Mouse (Mus musculus) heart, postnatal 0 days (tissue): ENCODE measurements around the gene Hecw2. TPM values are rescaled to one million over a fixed set of nuclear protein-coding genes. Genes with fewer than 3 reads are reported as not detected.

Experiments
- ATAC-seq: fragments of 200-750 bp; cut with Nextera tagmentation; 2 replicates; pipeline ENCODE4 v1.8.0; 2017; ENCODE audit warnings: low read depth, moderate number of reproducible peaks, moderate library complexity; ENCODE audit not compliant: insufficient read depth
- DNase-seq: peaks from one replicate; pipeline ENCODE4 v3.0.0-alpha.2; 2016; ENCODE audit warnings: low spot score
- H3K27ac ChIP-seq: fragments of 300-500 bp; sonication (generic); 2 replicates; pipeline ENCODE4 v1.5.1; 2014; ENCODE audit warnings: low read depth, mild to moderate bottlenecking
- H3K27me3 ChIP-seq: fragments of 300-500 bp; sonication (generic); 2 replicates; pipeline ENCODE4 v1.6.1; 2014; ENCODE audit warnings: low read length, mixed read lengths; ENCODE audit not compliant: control insufficient read depth, insufficient read depth
- H3K36me3 ChIP-seq: fragments of 300-500 bp; sonication (generic); replicated peaks from 2 replicates; pipeline ENCODE4 v1.6.1; 2014; ENCODE audit warnings: low read length, mixed read lengths; ENCODE audit not compliant: control insufficient read depth, insufficient read depth
- H3K4me1 ChIP-seq: fragments of 300-500 bp; sonication (generic); 2 replicates; pipeline ENCODE4 v1.6.1; 2014; ENCODE audit warnings: antibody characterized with exemption; ENCODE audit not compliant: control insufficient read depth, insufficient read depth
- H3K4me2 ChIP-seq: fragments of 300-500 bp; sonication (generic); 2 replicates; pipeline ENCODE4 v1.6.1; 2014; ENCODE audit warnings: low read depth, mild to moderate bottlenecking, low read length, moderate library complexity
- H3K4me3 ChIP-seq: fragments of 300-500 bp; sonication (generic); 2 replicates; pipeline ENCODE4 v1.5.1; 2014; ENCODE audit warnings: low read depth, low read length
- H3K9ac ChIP-seq: fragments of 300-500 bp; sonication (generic); replicated peaks from 2 replicates; pipeline ENCODE4 v1.6.1; 2014; ENCODE audit warnings: low read depth, low read length, mixed read lengths
- H3K9me3 ChIP-seq: fragments of 300-500 bp; sonication (generic); replicated peaks from 2 replicates; pipeline ENCODE4 v1.6.1; 2016; ENCODE audit warnings: low read length; ENCODE audit not compliant: control insufficient read depth
- CTCF ChIP-seq: IDR thresholded peaks from 2 replicates; pipeline ENCODE4 v1.5.1; 2016; ENCODE audit warnings: antibody characterized with exemption, control low read depth, low read depth
- EP300 ChIP-seq: IDR thresholded peaks from 2 replicates; pipeline ENCODE4 v1.6.1; 2016; ENCODE audit warnings: antibody characterized with exemption, low read depth
- WGBS: fragments of 180-500 bp; shearing (Covaris S2); extraction: QIAGEN DNeasy Blood & Tissue Kit; methylation state at CpG from one replicate; pipeline ENCODE4 v1.1.7; 2014; 5-methylcytosine and 5-hydroxymethylcytosine counted together
- polyA plus RNA-seq: library from polyadenylated mRNA; unstranded; fragments of >200 nt; fragmentation: Nextera tagmentation; extraction: Ambion mirVana; gene quantifications from 2 replicates; pipeline ENCODE4 v1.2.1, GENCODE M21; 2015
- total RNA-seq: library from RNA; depleted of rRNA; stranded (reverse); fragments of >200 nt; gene quantifications from 2 replicates; pipeline ENCODE4 v1.2.3, GENCODE M21; 2014; ENCODE audit warnings: low replicate concordance

Hecw2 gene
- total and polyA plus RNA-seq, 2 experiments from 2014 or later, result 3.6 to 9.0 TPM

GRCm38 (mm10) chr1:53867316-53867715 lies 327.7 kb downstream of the Hecw2 start:
- Histone ChIP-seq H3K9me3 (no peaks in the 10 kb centered on the region), H3K9ac (no peak overlapping the region), H3K4me2 (no peak overlapping the region), H3K36me3 (peaks cover 11% of the 10 kb centered on the region), H3K27ac (no peak overlapping the region), H3K27me3 (no peaks in the 10 kb centered on the region), H3K4me3 (no peak overlapping the region), H3K4me1 (no peaks in the 10 kb centered on the region)
- ATAC-seq, result no peak
- no peak for DNase-seq
- TF ChIP-seq EP300 (no peak), CTCF (no peak)
- 83% methylated on average over 2 of the region's 2 CpGs for WGBS

GRCm38 (mm10) chr1:53866374-53866902 lies 328.5 kb downstream of the Hecw2 start:
- no peak for ATAC-seq
- Histone ChIP-seq H3K4me3 (no peak overlapping the region), H3K4me2 (no peak overlapping the region), H3K27me3 (no peaks in the 10 kb centered on the region), H3K27ac (no peak overlapping the region), H3K9ac (no peak overlapping the region), H3K4me1 (no peaks in the 10 kb centered on the region), H3K36me3 (peaks cover 11% of the 10 kb centered on the region), H3K9me3 (no peaks in the 10 kb centered on the region)
- 60% methylated on average over 3 of the region's 3 CpGs for WGBS
- no peak for DNase-seq
- TF ChIP-seq EP300 (no peak), CTCF (no peak)

GRCm38 (mm10) chr1:53864046-53864445 lies 330.9 kb downstream of the Hecw2 start:
- no peak overlapping the region for H3K4me2 ChIP-seq
- no peak overlapping the region for H3K9ac ChIP-seq
- DNase-seq, result no peak
- no peak for TF ChIP-seq EP300
- no peak for TF ChIP-seq CTCF
- no peaks in the 10 kb centered on the region for H3K4me1 ChIP-seq
- H3K27me3 ChIP-seq, result no peaks in the 10 kb centered on the region
- H3K9me3 ChIP-seq, result no peaks in the 10 kb centered on the region
- 89% methylated on average over 3 of the region's 3 CpGs for WGBS
- no peak for ATAC-seq
- no peak overlapping the region for H3K4me3 ChIP-seq
- no peak overlapping the region for H3K27ac ChIP-seq
- H3K36me3 ChIP-seq, result peaks cover 11% of the 10 kb centered on the region

- H3K36me3 ChIP-seq, result peaks cover 6% of the 10 kb centered on the region; the same call in 1 of the 2 replicates
- no peaks in the 10 kb centered on the region for H3K9me3 ChIP-seq
- no peak overlapping the region for H3K9ac ChIP-seq
- DNase-seq (no peak), ATAC-seq (no peak)
- no peaks in the 10 kb centered on the region for H3K4me1 ChIP-seq
- H3K4me3 ChIP-seq, result no peak overlapping the region
- H3K27me3 ChIP-seq, result no peaks in the 10 kb centered on the region
- H3K27ac ChIP-seq, result no peak overlapping the region
- no peak for TF ChIP-seq EP300
- no peak overlapping the region for H3K4me2 ChIP-seq
- 70% methylated on average over 3 of the region's 3 CpGs for WGBS
Measured at GRCm38 (mm10) chr1:53860611-53861010, 334.4 kb downstream of the Hecw2 start.

- no peak for TF ChIP-seq EP300
- no peak for TF ChIP-seq CTCF
Measured at GRCm38 (mm10) chr1:53859175-53859574, 335.8 kb downstream of the Hecw2 start.

GRCm38 (mm10) chr1:53856501-53857103 lies 338.4 kb downstream of the Hecw2 start:
- no peak for TF ChIP-seq CTCF
- no peak for TF ChIP-seq EP300
- DNase-seq, result no peak
- Histone ChIP-seq H3K27me3 (no peaks in the 10 kb centered on the region), H3K9ac (no peak overlapping the region), H3K9me3 (no peaks in the 10 kb centered on the region), H3K4me3 (no peak overlapping the region), H3K36me3 (no peaks in the 10 kb centered on the region), H3K4me1 (no peaks in the 10 kb centered on the region), H3K27ac (no peak overlapping the region), H3K4me2 (no peak overlapping the region)
- 77% methylated on average over 7 of the region's 7 CpGs for WGBS
- no peak for ATAC-seq

More at GRCm38 (mm10) chr1:53859175-53859574, 335.8 kb downstream of the Hecw2 start:
- H3K27me3 ChIP-seq, result no peaks in the 10 kb centered on the region
- H3K9me3 ChIP-seq, result no peaks in the 10 kb centered on the region
- H3K36me3 ChIP-seq, result peaks cover 6% of the 10 kb centered on the region; the same call in 1 of the 2 replicates
- no peak overlapping the region for H3K9ac ChIP-seq
- no peak overlapping the region for H3K4me3 ChIP-seq
- H3K4me2 ChIP-seq, result no peak overlapping the region
- ATAC-seq (no peak), DNase-seq (no peak)
- no peak overlapping the region for H3K27ac ChIP-seq
- H3K4me1 ChIP-seq, result no peaks in the 10 kb centered on the region
